Mouse (Mus musculus) MN1 (cell line): ENCODE measurements around the gene Gm6509.
"Not testable (repeated sequence)": the region's sequence is repeated elsewhere in the genome, so short reads cannot be mapped to it uniquely, and the experiment has no call there.

ENCODE experiments used
- DNase-seq: peaks from one replicate; pipeline ENCODE4 v3.0.0-alpha.2; 2016; ENCODE audit warnings: low spot score

The Gm6509 gene

DNA sequence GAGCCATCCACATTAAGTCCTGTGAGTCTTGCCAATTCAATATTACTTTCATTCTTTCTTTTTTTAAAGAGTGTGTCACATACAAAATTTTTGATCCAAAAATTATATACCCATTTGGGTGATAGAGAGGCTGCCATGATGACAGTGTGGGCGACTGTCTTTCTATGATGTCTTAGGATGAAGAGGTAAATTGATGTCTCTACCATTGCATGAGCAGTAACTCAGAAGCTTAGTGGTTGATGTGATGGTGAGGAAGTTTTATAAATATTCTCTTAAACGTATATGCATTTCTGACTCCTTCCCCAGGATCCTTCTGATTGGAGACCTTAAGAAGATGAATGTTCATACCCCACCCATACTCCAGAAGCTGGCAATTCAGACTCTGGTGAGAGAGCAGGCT lies at the start of gene Gm6509:
Gm6509 (plus strand) TSS at position 301 of the 400 bp plus-strand sequence.
- not testable (repeated sequence) for DNase-seq

GRCm38 (mm10) chr5:94616242-94616641 lies 7.5 kb upstream of the Gm6509 start, which contains the start of gene Gm3147:
Gene Gm3147 (minus strand): TSS chr5:94616342.
- DNase-seq: not testable (repeated sequence)

DNA sequence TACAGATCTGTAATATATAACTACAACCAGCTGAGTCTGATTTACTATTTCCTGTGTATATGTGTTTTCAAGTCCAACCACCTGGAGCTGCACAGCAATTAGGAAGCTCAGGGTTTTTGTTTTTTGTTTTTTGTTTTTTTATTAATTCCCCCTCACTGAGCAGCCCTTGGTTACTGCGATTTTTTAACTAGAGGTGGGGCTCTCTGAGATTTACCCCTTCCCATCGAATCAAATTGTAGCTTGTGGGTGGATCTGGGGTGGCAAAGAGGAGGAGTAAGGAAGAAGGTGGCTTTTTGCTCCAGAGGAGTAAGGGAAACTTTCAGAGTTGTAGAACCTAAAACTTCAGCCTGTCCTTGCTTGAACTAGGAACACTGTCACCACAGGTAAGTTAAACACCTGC lies 24.3 kb downstream of the Gm6509 start, which contains the start of gene Gm6205:
Gm6205 (plus strand) TSS at position 301 of the 400 bp plus-strand sequence.
- DNase-seq: not testable (repeated sequence)
